Mouse (Mus musculus) hindbrain, embryonic 12.5 days (tissue): Measurements from ENCODE around the gene Me3. TPM values are rescaled to one million over a fixed set of nuclear protein-coding genes. Genes with fewer than 3 reads are reported as not detected.

ENCODE experiments used
- ATAC-seq: fragments of 200-750 bp; cut with Nextera tagmentation; 2 replicates; pipeline ENCODE4 v1.8.0; 2017; ENCODE audit warnings: moderate TSS enrichment; ENCODE audit not compliant: low FRiP score
- H3K27ac ChIP-seq: fragments of 300-500 bp; sonication (generic); 2 replicates; pipeline ENCODE4 v1.5.1; 2016; ENCODE audit warnings: mild to moderate bottlenecking
- H3K27me3 ChIP-seq: fragments of 300-500 bp; sonication (generic); 2 replicates; pipeline ENCODE4 v1.6.1; 2016; ENCODE audit warnings: mild to moderate bottlenecking
- H3K36me3 ChIP-seq: fragments of 300-500 bp; sonication (generic); 2 replicates; pipeline ENCODE4 v1.6.1; 2016; ENCODE audit warnings: mild to moderate bottlenecking
- H3K4me1 ChIP-seq: fragments of 300-500 bp; sonication (generic); 2 replicates; pipeline ENCODE4 v1.6.1; 2016
- H3K4me2 ChIP-seq: fragments of 300-500 bp; sonication (generic); replicated peaks from 2 replicates; pipeline ENCODE4 v1.6.1; 2016; ENCODE audit warnings: mild to moderate bottlenecking
- H3K4me3 ChIP-seq: fragments of 300-500 bp; sonication (generic); 2 replicates; pipeline ENCODE4 v1.5.1; 2016; ENCODE audit warnings: mild to moderate bottlenecking
- H3K9ac ChIP-seq: fragments of 300-500 bp; sonication (generic); 2 replicates; pipeline ENCODE4 v1.6.1; 2016; ENCODE audit warnings: mild to moderate bottlenecking, moderate library complexity
- H3K9me3 ChIP-seq: fragments of 300-500 bp; sonication (generic); replicated peaks from 2 replicates; pipeline ENCODE4 v1.6.1; 2016; ENCODE audit warnings: mild to moderate bottlenecking
- WGBS: fragments of 180-500 bp; shearing (Covaris S2); methylation state at CpG from one replicate; pipeline ENCODE4 v1.1.7; 2016; 5-methylcytosine and 5-hydroxymethylcytosine counted together
- polyA plus RNA-seq: library from polyadenylated mRNA; unstranded; fragments of >200 nt; fragmentation: Nextera tagmentation; extraction: Ambion mirVana; gene quantifications from 2 replicates; pipeline ENCODE4 v1.2.1, GENCODE M21; 2016

Me3 gene
- polyA plus RNA-seq, 1 experiment from 2014 or later, result 1.2 TPM

DNA sequence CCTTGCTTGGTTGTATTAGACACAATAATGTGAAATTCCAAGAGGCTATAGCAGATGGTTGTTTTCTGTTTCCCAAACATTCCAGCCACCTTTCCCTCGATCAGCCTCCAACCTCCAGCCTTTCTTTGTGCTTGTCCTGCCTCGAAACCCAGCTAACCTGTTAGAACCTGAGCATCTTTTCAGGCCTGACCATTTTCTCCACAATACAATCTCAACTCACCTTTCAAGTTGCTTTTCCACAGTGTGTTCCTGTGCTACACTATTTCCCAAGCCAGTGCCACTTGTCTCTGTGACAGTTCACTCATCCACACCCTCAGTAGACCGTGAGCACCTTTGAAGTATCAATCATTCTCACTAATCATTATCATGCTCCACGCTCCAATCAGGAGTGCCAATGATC lies 171.8 kb downstream of the Me3 start:
- H3K36me3 ChIP-seq, result no peaks in the 10 kb centered on the region
- whole genome bisulfite sequencing, result 85% methylated on average over 4 of the region's 4 CpGs
- H3K4me3 ChIP-seq, result no peak overlapping the region
- H3K27me3 ChIP-seq, result no peaks in the 10 kb centered on the region
- H3K4me1 ChIP-seq, result no peaks in the 10 kb centered on the region
- no peak overlapping the region for H3K9ac ChIP-seq
- no peak overlapping the region for H3K27ac ChIP-seq
- no peak for ATAC-seq
- H3K9me3 ChIP-seq, result no peaks in the 10 kb centered on the region
- H3K4me2 ChIP-seq, result no peak overlapping the region

DNA sequence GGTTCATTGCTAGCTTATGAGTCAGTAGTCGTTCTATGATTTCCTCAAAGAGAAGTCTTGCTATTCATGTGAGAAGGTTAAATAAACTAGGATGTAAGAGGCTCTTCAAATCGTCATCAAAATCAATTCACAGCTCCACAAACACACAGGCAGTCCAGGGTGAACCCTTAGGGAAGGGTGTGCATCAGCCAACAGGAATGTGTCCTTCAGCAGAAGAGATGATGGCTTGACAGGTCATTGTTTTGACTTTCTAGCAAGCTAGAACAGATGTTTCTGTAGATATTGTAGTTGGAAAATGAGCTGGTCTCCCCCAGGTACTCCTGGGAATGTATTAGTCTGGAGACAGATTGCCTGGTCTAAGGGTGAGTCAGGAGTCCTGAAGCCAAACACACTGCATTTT lies 177.2 kb downstream of the Me3 start:
- Histone ChIP-seq H3K27me3 (no peaks in the 10 kb centered on the region), H3K4me2 (no peak overlapping the region), H3K36me3 (no peaks in the 10 kb centered on the region), H3K4me1 (no peaks in the 10 kb centered on the region), H3K9me3 (no peaks in the 10 kb centered on the region), H3K9ac (no peak overlapping the region), H3K4me3 (no peak overlapping the region), H3K27ac (no peak overlapping the region)
- 64% methylated on average over 2 of the region's 2 CpGs for WGBS
- ATAC-seq, result no peak

DNA sequence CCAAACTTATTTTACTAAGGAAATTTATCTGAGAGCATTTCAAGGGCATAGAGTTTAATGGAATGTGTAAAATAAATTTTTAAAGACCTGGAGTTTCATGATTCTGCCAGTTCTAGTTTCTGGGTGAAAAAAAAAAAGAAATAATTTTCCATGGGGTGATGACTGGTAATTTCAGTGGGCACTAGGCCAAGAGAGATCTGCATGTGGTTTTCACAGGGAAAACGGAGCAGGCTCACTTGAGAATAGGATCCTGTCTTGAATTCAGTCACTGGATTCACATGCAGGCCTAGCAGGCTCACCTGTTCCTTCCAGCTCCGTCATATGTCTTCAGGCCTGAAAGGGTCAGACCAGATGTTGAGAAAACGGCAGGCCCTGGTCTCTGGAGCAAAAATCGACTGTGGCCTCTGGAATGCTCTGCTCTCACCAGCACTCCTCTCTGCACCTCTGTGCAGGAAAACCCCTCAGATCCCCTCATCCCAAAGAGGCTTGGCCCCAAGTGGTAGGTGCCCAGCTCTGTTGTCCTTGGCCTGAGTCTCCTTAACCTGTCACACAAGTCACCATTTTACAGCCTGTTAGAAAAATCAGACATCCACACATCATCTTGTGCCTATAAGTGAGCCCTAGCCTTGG lies 196.4 kb downstream of the Me3 start:
- Histone ChIP-seq H3K4me2 (no peak overlapping the region), H3K4me1 (no peaks in the 10 kb centered on the region), H3K27me3 (no peaks in the 10 kb centered on the region), H3K36me3 (no peaks in the 10 kb centered on the region), H3K9me3 (no peaks in the 10 kb centered on the region), H3K4me3 (no peak overlapping the region), H3K27ac (no peak overlapping the region), H3K9ac (no peak overlapping the region)
- 78% methylated on average over 4 of the region's 4 CpGs for WGBS
- no peak for ATAC-seq

DNA sequence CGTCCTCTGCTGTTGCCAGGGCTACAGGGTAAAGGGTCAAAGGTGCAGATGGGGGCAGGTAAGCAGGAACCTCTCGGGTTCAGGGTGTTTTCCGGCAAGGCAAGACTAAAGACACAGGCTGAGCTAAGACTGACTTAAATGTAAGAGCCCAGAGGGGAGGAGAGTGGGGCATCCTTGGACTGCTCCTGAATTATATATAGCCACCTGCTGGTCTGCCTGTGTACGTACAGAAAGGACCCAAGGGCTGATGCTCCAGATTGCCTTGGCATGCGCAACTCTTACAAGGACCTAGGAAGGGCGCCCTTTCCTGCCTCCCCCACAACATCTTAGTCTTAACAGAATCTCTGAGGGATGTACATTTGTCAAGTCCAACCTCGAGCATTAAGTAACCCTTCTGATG lies 197.0 kb downstream of the Me3 start:
- ATAC-seq, result 0 out of 2 replicates have a peak, but pooled peaks have one; percentile 43
- Histone ChIP-seq H3K4me2 (no peak overlapping the region), H3K9ac (no peak overlapping the region), H3K27me3 (no peaks in the 10 kb centered on the region), H3K27ac (no peak overlapping the region), H3K9me3 (no peaks in the 10 kb centered on the region), H3K36me3 (no peaks in the 10 kb centered on the region), H3K4me1 (no peaks in the 10 kb centered on the region), H3K4me3 (no peak overlapping the region)
- 60% methylated on average over 7 of the region's 7 CpGs for WGBS

DNA sequence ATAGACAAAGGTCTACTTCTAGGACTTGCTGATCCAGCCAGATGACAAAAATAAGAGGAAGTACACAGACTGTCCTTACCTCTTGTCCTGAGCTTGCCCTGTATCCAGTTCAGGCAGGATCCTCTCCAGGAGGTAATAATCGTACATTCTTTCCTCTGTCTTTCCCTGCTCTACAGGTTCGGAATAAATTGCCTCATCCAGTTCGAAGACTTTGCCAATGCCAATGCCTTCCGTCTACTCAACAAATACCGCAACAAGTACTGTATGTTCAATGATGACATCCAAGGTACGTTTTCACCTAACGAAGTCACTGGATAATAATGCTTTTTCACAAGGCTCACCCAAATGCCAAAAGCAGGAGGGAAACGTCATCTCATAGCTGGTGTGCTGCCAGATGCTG lies 201.3 kb downstream of the Me3 start:
- no peak for ATAC-seq
- 88% methylated on average over 8 of the region's 8 CpGs for WGBS
- no peak overlapping the region for H3K4me3 ChIP-seq
- no peaks in the 10 kb centered on the region for H3K4me1 ChIP-seq
- H3K27ac ChIP-seq, result no peak overlapping the region
- H3K27me3 ChIP-seq, result no peaks in the 10 kb centered on the region
- no peaks in the 10 kb centered on the region for H3K9me3 ChIP-seq
- H3K4me2 ChIP-seq, result no peak overlapping the region
- H3K36me3 ChIP-seq, result no peaks in the 10 kb centered on the region
- H3K9ac ChIP-seq, result no peak overlapping the region

DNA sequence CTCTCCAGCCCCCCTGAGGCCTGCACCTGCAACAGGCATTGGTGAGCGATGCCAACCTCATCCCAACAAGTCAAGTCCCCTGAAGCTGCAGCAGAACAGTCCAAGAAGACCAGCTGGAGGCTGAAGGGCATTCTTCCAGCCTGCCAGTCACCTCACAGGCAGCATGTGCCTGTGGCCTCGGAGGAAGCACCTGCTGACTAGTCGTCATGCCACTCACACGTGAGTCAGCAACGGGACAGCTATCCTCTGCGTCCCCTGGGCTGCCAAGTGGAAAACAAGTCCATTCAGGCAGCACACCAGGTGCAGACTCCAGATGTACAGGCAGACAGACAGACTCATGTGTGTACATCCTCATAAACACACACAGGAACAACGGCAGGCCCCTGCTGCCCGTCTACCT lies 203.4 kb downstream of the Me3 start:
- H3K9ac ChIP-seq, result no peak overlapping the region
- no peaks in the 10 kb centered on the region for H3K4me1 ChIP-seq
- no peak for ATAC-seq
- H3K36me3 ChIP-seq, result no peaks in the 10 kb centered on the region
- 63% methylated on average over 8 of the region's 8 CpGs for WGBS
- H3K4me3 ChIP-seq, result no peak overlapping the region
- no peaks in the 10 kb centered on the region for H3K27me3 ChIP-seq
- H3K27ac ChIP-seq, result no peak overlapping the region
- no peaks in the 10 kb centered on the region for H3K9me3 ChIP-seq
- H3K4me2 ChIP-seq, result no peak overlapping the region

DNA sequence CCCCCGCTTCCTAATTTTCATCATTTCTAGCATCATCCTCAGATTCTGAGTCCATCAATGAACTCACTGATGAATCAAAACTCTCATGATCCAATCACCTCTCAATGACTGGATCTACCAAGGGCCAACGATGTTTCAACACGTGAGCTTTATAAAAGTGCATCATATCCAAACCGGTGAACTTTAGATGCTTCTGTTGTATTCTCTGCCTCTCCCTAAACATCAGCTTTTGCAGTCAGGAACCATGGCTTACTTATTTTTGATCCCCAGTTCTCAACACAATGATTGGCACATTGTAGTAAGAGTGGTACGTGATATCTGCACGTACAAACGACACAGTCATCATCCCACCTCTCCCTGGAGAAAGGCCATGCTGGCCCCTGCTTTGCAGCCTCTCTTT lies 204.5 kb downstream of the Me3 start:
- H3K4me2 ChIP-seq, result no peak overlapping the region
- H3K4me1 ChIP-seq, result no peaks in the 10 kb centered on the region
- 97% methylated on average over 7 of the region's 7 CpGs for WGBS
- no peaks in the 10 kb centered on the region for H3K9me3 ChIP-seq
- H3K9ac ChIP-seq, result no peak overlapping the region
- no peaks in the 10 kb centered on the region for H3K36me3 ChIP-seq
- H3K27ac ChIP-seq, result no peak overlapping the region
- H3K27me3 ChIP-seq, result no peaks in the 10 kb centered on the region
- ATAC-seq, result no peak
- no peak overlapping the region for H3K4me3 ChIP-seq

DNA sequence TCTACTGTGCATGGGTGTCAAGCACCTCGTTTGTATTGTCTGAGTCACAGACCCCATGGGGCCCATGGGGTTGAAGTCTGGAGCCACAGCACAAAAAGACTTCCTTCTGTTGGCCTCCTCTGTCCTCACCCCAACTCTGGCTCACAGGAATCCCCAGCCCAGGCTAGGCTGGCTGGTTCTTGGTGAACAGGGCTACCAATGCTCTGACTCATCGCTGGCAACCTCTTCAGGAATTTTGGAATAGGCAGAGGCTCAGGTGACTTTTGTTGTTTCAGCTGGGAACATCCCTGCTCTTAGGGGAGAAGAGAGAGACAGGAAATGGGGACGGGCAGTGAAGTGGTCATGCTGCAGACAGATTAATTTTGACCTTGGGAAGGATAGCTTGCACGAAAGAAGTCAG lies 205.6 kb downstream of the Me3 start:
- WGBS, result 61% methylated on average over 4 of the region's 4 CpGs
- Histone ChIP-seq H3K36me3 (no peaks in the 10 kb centered on the region), H3K9ac (no peak overlapping the region)

DNA sequence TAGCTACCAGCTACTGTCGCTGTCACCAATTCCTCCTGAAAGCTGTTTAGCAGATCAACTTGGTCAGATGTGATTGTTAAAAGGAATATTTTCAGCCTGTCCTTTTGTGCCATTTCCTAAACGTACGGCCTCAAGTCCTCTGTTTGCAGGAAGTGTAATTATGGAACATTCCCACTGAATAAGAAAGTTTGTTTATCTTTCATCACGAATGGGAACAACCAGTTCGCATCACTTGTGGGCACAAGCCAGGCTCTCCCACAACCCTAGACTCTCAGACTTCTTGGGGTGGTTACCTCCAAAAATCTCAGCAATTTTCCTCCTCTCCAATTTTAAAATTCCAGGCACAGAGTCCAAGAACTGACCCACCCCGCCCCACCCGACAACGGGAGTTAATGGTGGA lies 207.5 kb downstream of the Me3 start:
- no peak for ATAC-seq
- no peak overlapping the region for H3K4me2 ChIP-seq
- WGBS, result 85% methylated on average over 8 of the region's 8 CpGs

More for the DNA sequence above, 205.6 kb downstream of the Me3 start:
- Histone ChIP-seq H3K9me3 (no peaks in the 10 kb centered on the region), H3K4me3 (no peak overlapping the region), H3K4me2 (no peak overlapping the region), H3K27me3 (no peaks in the 10 kb centered on the region), H3K27ac (no peak overlapping the region), H3K4me1 (no peaks in the 10 kb centered on the region)
- no peak for ATAC-seq

DNA sequence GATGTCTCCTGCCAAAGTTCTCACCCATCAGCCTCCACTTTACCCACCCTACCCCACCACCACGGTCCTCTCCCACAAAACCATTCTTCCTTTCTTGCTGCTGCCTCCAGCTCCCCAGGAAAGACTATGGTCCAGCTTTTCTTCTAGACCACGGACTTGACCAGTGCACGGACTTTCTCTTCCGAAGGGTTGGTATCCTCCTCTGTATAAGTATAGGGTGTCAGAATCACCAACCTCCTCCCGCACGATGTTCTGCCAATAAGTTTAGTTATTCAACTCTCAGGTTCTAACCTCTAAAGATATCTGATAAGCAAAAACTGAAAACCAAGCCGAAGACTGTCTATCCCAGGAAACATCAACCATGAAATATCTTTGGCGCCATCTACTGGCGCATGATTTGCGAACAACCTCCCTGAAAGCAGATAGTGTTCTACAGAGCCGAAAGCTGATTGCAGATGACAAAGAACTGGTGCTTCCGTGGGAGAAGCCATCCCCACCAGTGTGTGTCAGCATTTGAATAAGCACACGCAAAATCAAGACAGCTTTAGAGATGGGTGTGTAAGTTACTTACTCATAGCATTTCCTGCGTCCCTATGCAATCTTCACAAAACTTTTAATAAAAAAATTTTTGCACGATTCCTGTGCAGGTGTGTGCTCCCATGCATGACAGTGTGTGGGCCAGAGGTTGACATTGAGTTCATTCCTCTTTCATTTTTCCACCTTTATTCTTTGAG lies 209.6 kb downstream of the Me3 start:
- H3K9ac ChIP-seq, result no peak overlapping the region
- ATAC-seq, result peak; percentile 64; the same call in 1 of the 2 replicates
- H3K27me3 ChIP-seq, result no peaks in the 10 kb centered on the region
- no peak overlapping the region for H3K4me2 ChIP-seq
- no peak overlapping the region for H3K4me3 ChIP-seq
- no peaks in the 10 kb centered on the region for H3K4me1 ChIP-seq
- 35% methylated on average over 15 of the region's 15 CpGs for WGBS
- H3K9me3 ChIP-seq, result no peaks in the 10 kb centered on the region
- H3K36me3 ChIP-seq, result no peaks in the 10 kb centered on the region
- no peak overlapping the region for H3K27ac ChIP-seq

More for the DNA sequence above, 207.5 kb downstream of the Me3 start:
- Histone ChIP-seq H3K36me3 (no peaks in the 10 kb centered on the region), H3K9me3 (no peaks in the 10 kb centered on the region), H3K9ac (no peak overlapping the region), H3K27ac (no peak overlapping the region), H3K4me1 (no peaks in the 10 kb centered on the region), H3K27me3 (no peaks in the 10 kb centered on the region), H3K4me3 (no peak overlapping the region)

DNA sequence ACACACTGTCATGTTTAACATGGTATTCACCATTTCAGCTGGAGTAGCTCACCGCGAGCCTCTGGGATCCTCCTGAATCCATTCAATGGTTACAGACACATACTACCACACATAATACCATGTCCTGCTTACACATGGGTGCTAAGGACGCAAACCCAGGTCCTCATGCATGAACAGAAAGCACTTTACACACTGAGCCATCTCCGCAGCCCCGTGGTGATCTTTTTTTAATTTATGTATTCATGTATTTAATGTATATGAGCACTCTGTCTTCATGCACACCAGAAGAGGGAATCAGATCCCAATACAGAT lies 210.2 kb downstream of the Me3 start:
- no peak overlapping the region for H3K27ac ChIP-seq
- ATAC-seq, result no peak
- H3K27me3 ChIP-seq, result no peaks in the 10 kb centered on the region
- no peak overlapping the region for H3K9ac ChIP-seq
- WGBS, result 91% methylated on average over 5 of the region's 5 CpGs
- H3K9me3 ChIP-seq, result no peaks in the 10 kb centered on the region
- H3K4me3 ChIP-seq, result no peak overlapping the region
- H3K36me3 ChIP-seq, result no peaks in the 10 kb centered on the region
- no peak overlapping the region for H3K4me2 ChIP-seq
- no peaks in the 10 kb centered on the region for H3K4me1 ChIP-seq

DNA sequence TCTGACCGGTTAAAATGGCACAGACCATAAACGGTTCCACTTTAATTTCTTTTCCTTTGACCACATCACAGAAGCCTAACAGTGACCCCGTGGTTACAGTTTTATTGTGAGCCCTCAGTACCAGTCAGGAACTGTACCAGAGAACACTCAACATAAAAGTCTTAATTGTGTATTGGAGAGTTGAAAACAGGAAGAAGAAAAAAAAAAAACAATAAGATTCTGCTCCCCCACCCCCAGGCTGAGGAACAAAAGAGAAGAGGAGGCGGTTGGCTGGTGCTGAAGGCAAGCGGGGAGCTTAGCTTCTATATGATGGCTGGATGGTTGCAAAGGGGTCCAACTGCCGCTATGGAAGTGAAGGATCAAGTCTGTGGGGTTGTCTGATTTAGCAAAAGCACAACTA lies 210.9 kb downstream of the Me3 start:
- H3K27me3 ChIP-seq, result no peaks in the 10 kb centered on the region
- H3K9me3 ChIP-seq, result no peaks in the 10 kb centered on the region
- H3K4me1 ChIP-seq, result no peaks in the 10 kb centered on the region
- H3K4me3 ChIP-seq, result no peak overlapping the region
- ATAC-seq, result no peak
- WGBS, result 57% methylated on average over 6 of the region's 6 CpGs
- H3K36me3 ChIP-seq, result no peaks in the 10 kb centered on the region
- H3K9ac ChIP-seq, result no peak overlapping the region
- H3K4me2 ChIP-seq, result no peak overlapping the region
- no peak overlapping the region for H3K27ac ChIP-seq

DNA sequence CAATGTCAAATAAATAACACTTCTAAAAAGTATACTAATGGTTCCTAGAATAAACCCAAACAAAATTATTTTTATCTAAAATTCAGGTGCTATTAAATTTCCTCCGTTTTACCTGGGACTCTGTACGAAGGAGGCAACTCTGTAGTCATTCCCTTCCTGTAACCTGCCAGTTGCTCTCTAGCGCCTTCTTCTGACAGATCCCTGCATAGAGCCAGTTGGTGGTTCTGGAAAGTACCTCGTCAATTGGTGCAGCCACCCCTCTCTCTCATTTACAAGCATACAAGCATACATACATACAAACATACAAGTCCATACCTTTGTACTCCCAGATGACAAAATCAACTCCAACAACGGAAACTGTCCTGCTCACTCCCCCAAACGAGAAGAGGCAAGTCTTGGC lies 211.3 kb downstream of the Me3 start:
- H3K4me2 ChIP-seq, result no peak overlapping the region
- H3K4me1 ChIP-seq, result no peaks in the 10 kb centered on the region
- 37% methylated on average over 6 of the region's 6 CpGs for WGBS
- H3K27ac ChIP-seq, result no peak overlapping the region
- no peak for ATAC-seq
- no peaks in the 10 kb centered on the region for H3K36me3 ChIP-seq
- no peaks in the 10 kb centered on the region for H3K9me3 ChIP-seq
- H3K9ac ChIP-seq, result no peak overlapping the region
- H3K27me3 ChIP-seq, result no peaks in the 10 kb centered on the region
- no peak overlapping the region for H3K4me3 ChIP-seq
